Mouse (Mus musculus) embryo, embryonic 10.5 days (tissue): ENCODE measurements around the gene RPS10-NUDT3.
"Not testable (repeated sequence)": the region's sequence is repeated elsewhere in the genome, so short reads cannot be mapped to it uniquely, and the experiment has no call there.

ENCODE experiments used
- DNase-seq: peaks from one replicate; pipeline ENCODE4 v3.0.0-alpha.2; 2015; ENCODE audit warnings: low spot score

The RPS10-NUDT3 gene

DNA sequence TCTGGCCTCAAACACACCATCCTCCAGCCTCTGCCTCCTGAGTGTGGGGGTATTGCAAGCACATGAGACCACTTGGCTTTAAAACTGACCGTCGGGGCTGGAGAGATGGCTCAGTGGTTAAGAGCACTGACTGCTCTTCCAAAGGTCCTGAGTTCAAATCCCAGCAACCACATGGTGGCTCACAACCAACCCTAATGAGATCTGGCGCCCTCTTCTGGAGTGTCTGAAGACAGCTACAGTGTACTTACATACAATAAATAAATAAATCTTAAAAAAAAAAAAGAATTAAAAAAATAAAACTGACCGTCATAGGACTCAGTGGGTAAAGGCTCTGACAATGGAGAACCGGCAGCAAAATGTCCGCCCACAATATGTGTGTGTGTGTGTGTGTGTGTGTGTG, 4.8 kb upstream of the RPS10-NUDT3 start:
- not testable (repeated sequence) for DNase-seq

DNA sequence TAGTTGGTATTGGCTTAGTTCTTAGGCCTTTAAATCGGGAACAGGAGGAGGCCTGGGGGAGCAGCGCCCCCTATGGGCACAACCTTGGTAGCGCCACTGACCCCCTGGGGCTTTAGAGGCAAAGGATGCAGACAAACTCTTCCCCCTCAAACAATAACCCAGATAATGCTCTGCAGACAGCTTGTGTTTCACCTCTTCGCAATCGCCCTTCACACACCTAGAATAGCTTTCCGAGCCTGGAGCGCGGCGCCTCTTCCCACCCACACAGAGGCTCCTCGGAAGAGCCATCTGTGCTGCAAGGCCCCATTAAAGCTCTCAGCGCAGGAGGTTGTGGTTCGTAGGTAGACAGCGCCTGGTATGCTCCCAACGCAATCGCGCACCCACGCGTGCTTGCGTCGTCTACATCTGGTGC, 3.9 kb upstream of the RPS10-NUDT3 start:
- DNase-seq, result no peak

DNA sequence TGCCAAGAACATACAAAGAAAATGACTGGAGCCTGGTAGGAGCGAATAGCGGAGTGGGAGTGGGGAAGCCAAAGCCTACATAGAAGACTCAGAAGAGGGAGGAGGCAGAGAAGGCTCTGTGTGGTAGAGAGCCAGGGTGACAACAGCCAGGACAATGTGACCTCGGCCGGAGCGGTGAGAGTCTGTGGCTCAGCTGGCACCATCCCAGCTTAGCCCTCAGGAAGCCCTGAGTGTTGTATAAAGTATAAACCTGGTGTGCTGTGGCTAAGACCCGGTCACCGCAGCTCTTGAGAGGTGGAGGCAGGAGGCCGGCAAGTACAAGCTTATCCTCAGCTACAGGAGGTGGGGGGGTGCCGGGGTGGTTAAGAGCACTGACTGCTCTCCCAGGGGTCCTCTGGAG, 2.3 kb upstream of the RPS10-NUDT3 start:
- DNase-seq, result no peak

DNA sequence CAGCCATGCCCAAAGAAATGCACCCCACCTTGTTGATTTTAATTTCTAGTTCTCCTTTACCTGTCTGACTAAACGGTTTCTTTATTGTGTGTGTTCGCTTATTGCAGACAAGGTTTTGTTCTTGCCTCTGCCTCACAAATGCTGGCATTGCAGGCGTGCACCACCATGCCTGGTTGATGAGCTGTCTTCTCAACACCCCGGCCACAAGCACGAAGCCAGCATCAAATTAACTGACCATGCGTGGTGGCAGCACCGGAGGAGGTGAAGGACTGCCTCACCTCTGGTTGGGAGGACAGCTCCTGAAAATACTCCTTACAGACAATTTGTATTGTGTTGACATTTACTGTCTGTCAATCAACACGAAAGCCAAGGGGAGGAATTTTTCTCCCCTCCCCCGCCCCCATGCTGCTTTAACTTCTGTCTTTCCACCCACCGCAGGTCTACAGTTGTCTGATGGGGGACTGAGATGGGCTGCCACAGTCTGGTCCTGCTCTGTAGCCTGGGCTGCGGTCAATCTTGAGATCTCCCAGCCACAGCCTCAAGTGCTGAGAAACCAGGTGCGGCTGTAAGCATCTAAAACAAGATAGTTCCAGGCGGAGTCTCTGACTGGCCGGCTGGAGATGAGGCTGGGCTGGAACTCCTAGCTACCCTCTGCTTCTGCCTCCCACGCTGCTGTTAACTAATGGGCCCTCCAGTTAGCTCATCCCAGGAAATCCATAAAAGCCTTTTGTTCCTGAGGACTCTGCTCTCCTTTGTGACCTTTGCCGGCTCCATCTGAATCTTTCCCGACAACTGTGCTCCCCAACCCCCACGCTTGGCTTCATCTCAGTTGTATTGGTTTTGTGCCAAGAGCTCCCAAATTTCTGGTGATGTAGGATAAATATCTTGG, 1.4 kb upstream of the RPS10-NUDT3 start, which contains the start of gene Rps10:
Gene Rps10, minus strand, starts transcription at position 538 of the 889 bp plus-strand sequence.
- peak; percentile 53 for DNase-seq

DNA sequence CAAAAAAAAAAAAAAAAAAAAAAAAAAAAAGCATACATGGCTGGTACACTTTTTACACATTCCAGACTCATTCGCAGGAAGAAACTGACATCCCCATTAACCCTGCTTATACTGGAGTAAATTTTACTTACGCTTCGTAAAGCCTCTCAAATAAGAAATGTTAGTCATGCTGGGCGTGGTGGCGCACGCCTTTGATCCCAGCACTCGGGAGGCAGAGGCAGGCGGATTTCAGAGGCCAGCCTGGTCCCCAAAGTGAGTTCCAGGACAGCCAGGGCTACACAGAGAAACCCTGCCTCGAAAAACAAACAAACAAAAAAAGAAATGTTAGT, 517 bp upstream of the RPS10-NUDT3 start:
- not testable (repeated sequence) for DNase-seq

DNA sequence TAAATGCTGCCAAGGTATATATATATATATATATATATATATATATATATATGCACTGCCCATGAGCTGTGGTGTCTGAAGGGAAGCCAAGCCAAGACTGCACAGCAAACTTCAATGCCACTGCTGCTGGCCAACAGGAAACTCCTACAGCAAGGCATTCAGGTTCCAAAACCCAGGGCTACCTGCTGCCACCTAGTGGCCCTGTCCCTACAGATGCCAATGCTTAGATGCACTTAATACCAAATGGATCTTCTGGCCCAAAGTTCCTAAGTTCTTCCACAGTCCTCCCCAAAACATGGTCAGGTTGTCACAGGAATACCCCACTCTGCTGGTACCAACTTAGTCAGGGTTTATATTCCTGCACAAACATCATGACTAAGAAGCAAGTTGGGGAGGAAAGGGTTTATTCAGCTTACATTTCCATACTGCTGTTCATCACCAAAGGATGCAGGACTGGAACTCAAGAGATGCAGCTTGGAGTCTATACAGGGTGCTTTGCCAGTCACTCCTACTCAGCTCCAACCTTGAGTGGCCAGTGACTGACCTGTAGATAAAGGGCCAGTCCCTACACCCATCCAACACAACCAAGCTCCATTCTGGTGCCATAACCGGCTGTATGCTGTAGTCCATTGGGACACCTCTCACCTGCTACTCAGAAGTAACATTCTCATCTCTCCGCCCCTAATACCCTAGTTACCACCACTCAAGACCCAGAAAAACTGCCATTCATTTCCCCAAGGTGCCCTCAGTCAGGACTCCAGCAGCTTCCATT, 5.6 kb downstream of the RPS10-NUDT3 start:
- peak; percentile 90 for DNase-seq

DNA sequence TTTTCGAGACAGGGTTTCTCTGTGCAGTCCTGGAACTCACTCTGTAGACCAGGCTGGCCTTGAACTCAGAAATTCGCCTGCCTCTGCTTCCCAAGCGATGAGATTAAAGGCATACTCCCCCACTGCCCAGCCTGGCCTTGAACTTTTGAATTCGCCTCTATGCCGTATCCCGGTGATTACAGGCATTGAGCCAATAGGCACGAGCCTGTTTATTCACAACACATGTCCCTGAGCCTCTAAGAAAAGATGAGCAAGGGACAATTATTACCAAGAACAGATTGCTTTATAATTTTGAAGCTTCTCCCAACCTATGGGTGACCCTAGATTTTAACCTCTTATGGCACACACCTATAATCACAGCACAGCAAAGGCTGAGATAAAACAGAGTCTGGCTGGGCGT, 6.6 kb downstream of the RPS10-NUDT3 start:
- DNase-seq, result no peak

DNA sequence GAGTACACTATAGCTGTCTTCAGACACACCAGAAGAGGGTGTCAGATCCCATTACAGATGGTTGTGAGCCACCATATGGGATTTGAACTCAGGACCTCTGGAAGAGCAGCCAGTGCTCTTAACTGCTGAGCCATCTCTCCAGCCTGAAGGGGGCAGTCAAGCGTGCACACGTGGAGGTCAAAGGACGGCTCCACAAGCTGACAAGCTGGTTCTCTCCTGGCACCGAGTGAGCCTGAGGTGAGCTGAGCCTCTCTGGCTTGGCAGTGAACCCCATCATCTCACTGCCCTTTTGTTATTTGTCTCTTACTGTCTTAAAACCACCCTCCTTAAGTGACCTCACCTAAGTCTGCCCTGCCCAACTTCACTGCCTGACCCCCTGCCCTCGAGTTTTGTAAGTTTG, 7.6 kb downstream of the RPS10-NUDT3 start:
- peak; percentile 34 for DNase-seq

DNA sequence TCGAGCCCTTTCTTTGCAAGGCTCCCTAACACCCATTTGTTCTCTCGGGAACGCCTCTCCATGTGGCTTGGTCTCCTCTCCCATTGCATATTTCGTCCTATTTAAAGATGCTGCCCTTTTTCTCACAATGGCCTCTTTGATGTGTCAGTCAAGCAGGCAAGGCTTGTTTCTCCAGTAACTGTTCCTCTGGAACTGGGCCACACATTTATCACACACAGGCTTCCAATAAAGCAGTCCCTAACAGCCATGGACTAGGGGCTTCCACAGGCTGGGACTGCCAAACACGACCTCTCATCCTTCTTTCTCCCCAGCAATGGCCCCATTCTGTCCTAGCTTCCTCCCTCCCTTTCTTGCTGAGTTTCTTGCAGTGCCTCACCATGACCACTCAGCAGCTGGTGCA, 8.3 kb downstream of the RPS10-NUDT3 start:
- peak; percentile 48 for DNase-seq

DNA sequence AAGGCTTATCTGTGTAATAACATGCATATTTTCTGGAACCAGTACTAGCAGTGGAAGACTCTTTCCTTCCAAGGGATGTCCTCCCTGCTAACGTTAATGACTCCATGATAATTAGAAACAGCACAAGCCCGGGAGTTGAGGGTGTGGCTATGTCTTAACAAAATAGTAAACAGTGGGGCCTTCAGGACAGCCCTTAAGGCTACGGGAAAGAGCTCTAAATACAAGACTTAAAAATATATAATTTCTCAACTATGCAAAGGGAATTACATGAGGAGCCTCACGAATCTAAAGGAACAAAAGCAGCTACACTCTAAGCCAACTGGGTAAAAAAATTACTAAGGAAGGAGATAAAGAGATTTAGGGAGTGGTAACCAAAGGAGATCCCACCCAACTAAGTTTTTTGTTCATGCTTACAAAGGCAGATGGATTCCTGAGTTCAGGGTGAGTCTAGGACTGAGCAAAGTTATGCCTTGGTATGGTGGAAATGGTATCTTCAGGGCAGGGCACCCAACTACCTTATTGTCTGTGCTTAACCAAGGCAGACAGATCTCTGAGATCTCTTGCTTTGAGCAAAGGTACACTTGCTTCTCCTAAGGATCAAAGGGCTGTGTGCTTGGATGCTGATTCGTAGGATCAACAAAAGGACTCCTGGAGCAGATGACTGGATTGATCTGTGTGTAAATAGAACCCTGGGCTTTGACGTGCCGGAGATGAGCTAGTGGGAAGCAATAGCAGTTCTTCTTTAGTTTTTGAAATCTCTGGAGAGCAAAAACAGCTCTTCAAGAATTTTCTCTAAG, 9.4 kb downstream of the RPS10-NUDT3 start:
- DNase-seq, result no peak

DNA sequence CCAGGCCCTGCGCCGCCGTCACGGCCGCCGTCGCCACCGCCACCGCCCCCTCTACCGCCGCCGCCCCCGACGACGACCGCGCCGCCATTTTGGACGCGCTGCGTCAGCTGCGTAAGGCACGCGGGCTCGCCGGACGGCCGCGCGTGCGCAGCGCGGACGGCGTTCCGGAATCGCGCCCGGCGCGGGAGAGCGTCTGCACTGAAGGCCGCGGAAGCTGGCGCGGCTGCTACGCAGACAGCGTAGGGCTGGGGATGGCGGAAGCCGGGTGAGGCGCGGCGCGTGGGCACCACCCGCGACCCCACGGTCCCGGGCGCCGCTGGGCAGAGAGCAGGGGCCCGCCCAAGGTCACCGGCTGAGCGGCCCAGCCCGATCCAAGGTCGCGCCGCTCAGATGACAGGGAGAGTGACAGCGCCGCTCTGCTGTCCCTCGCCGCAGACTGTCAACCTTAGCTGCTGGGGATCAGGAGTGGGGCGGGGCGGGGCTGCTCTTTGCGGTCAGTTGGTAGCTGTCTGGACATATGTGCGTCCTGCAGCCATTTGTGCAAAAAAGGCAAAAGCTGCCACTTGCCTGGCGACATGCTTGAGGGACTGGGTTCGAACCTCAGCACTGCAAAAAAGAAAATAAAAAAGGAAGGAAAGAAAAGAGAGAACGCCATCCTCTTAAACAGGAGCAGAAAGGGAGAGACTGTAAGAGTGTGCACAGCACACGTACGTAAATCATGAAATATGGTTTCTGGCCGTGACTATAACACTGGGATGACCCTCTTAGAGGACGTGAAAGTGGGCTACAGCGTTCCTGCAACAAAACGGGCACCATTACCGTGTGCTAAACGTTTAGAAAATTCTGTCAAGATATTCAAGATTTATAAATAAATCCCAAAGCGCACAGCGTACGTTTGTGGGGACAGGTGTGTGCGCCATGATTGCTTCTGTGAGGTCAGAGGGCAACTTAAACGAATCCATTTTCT, 11.4 kb downstream of the RPS10-NUDT3 start, which contains the start of gene Nudt3:
Gene Nudt3, minus strand, starts transcription at position 136 of the 967 bp plus-strand sequence.
- DNase-seq, result peak; percentile 91

DNA sequence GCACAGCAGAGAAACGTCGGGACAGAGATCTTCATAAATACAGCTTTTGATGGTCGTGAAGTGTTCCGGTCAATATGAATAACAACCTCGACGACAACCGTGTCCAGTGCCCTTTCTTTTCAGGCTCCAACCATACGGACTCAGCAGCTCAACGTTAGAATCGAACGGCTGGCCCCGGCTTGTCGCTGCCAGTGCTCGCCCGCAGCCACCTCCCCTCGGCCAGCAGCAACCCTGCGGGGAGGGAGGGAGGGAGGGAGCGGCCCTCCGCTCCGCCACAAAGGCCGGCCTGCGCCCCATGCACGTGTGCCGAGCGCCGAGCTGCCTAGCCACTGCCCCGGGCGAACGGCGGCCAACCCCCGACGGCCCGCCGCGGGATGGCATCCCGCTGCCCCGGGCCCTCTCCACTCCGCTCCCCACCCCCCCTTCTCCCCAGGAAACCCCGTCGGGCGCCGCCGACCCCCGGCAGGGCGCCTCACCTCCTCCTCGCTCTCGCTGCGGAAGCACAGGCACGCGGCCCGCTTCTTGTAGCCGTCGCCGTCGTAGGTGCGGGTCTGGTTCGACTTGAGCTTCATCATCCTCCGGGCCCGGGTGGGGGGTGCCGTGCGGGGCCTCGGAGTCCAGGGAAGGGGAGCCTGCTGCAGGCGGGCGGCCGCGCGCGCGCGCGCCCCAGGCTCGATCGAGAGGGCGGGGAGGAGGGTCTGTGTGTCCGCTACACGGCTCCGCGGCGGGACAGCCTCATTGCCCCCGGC, 12.2 kb downstream of the RPS10-NUDT3 start:
- peak; percentile 68 for DNase-seq

DNA sequence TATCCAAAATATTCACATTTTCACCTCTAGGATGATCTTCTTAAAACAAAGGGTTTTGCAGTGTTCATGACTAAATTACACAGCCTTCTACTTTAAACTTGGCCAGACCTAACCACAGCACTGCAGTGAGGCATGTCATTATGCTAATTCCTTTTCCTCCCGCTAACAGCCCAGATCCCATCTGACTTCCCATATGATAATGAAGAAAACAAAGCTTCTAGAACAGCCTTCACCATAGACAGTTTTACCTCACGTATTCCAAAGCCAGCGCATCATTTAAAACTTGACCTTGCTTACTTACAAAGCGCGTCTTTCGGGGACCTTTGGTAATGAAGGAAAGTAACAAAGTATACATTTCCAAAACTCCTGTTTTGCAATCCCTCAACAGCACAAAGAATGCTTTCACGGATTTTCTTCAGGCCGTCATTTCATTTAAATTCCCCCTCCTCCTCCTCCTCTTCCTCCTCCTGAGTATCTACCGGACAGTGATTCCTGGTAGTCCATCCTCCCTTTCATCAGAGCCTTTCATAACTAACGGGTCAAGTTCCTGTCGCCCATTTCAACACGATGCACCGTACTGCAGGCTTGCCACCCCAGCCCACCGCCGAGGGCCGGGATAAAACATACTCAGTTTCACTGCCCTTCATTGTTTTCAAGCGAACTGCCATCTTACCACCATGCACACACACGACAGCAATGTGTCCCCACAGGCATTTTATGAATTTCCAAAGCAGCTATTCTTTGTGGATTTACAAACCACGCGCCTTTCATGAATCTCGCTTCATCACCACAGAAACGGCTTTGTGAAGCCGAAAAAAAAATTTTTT, 13.1 kb downstream of the RPS10-NUDT3 start:
- DNase-seq, result peak; percentile 68

DNA sequence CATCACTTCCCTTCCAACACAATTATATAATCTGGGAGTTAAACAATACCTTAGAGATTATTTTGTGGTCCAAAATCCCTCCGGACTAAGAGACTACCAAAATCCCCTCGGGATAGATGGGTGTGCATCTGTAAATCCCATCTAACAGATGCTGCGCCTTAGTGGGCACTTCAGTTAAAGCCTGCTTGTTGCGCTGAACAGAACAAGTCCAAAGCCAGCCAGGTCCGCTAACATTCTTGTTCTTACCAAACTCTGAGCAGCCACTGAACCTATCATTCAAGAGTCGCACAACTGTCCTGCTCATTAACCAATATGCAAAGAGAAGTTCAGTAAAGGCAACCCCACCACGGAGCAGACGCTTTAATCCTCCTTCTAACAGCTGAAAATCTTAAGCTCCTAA, 13.9 kb downstream of the RPS10-NUDT3 start:
- no peak for DNase-seq

DNA sequence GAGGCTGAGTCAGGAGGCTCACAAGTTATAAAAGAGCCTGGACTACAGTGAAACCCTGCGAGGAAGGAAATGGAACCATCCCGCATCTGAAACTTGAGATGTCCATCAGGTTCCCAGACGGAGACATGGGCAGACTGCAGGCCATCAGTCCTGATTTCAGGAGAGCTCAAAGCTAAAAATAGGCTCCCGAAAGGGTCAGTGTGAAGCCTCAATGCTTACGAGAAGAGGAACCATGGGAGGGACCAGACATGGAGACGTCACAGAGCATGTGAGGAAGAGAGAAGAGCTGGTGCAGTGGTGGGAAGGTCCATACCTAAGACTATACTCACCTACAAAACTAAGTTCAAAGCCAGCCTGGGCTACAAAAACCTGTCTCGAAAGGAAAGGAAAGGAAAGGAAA, 19.6 kb downstream of the RPS10-NUDT3 start:
- DNase-seq, result no peak

DNA sequence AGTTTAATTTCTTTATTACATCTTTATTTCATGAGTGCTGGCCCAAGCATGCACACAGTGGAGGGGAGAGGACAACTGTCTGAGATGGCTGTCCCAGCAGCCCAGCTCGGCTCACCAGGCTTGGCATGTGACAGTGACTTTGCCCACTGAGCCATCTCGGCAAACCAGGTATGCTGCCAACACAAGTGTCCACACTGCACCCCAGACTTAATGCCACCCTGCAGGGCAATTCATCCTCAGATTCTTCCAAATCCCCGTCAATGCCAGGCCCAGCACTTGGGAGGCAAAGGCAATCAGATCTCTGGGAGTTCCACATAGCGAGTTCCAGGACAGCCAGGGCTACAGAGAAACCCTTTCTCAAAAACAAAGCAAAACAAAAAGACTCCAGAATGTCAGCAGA, 22.0 kb downstream of the RPS10-NUDT3 start:
- no peak for DNase-seq

DNA sequence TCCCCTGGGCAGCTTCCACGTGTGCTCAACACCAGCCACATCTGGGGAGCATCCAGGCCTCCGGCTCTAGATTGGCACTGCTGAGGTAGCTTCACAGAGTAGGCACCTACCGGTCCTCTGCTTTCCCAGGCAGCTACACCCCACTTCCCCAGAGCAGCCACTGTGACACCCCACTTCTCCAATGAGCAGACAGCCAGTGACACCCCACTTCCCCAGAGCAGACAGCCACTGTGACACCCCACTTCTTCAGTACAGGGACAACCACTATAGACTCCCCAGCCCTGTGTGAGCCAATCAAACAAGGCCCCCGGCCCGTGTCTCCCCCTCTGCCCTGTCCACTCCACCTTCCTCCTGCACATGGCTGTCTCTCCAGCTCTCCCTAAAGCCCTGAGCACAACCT, 23.0 kb downstream of the RPS10-NUDT3 start:
- DNase-seq, result no peak

DNA sequence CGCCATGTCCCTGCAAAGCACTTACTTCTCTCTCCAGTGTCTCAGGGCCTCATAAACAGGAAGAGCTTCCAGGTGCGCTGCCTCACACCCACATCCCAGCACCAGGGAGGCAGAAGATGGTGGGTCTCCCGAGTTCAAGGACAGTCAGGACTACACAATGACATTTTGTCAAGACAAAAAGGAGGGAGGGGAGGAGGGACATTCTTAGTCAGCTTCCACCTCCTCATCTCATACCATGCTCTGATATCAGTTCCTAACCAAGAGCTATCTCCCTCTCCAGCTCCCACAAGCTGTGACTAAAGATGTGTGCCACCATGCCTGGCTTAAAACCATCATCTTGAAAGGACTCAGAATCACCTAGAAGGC, 23.5 kb downstream of the RPS10-NUDT3 start:
- DNase-seq, result no peak

DNA sequence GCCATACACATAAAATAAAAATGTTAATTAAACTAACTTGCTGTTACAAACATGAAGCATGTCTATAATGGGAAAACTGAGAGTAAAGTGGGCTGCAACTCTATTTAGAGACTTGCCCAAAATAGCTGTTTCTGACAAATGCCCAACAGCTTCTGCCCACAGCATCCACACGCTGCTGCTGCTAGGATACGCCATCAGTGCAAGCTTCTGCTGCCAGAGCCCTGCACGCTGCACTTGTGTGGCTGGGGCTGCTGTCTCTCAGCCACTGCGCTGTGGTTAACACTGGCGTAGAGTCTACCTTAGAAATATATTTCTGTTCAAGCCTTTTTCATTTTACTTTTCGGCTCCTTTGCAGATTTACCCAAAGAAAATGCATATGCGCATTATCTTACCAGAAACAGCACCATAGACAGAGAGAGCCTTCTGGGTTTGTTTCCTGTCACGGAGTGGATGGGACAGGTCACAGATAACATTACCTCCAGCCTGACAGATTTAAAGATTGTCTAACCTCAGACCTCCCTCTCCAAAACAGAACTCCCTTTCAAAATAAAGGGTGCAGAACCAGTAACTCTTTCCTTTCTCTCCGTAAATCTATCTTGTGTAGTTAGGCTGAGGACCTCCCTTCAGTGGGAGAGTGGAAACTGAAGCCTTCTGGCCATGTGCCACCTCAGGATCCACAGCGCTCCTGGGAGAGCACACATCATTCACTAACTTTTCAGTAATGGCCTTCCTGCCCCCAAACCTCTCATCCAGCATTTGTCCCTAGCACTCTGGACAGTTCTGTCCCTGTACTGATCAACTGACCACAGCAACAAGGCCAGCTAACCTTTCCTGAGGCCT, 24.1 kb downstream of the RPS10-NUDT3 start:
- DNase-seq, result no peak
